Mouse (Mus musculus): ENCODE measurements around the gene Gm7145. TPM values are rescaled to one million over a fixed set of nuclear protein-coding genes. Genes with fewer than 3 reads are reported as not detected.
"Not testable (repeated sequence)": the region's sequence is repeated elsewhere in the genome, so short reads cannot be mapped to it uniquely, and the experiment has no call there.

Gene Gm7145
- not detected in 2 replicates for total RNA-seq (2017)

DNA sequence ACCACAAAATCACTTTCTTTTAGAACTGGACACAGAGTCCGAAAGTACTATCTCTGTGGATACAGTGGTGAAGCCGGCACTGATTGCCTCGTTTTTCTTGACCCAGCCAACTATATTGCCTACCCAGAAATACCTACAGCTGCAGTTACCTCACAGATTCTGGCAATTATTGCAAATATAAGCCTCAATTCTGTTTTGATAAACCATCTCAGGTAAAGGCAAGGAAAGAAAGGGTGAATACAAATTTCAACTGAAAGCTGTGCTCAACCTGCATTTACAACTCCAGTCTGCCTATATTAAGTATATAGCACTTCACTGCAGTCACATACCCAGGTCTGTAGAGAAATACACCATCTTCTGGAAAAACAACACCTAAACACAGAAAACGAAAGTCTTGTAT is at the start of gene Gm7145:
Gene Gm7145, plus strand, starts transcription at position 301 of the 400 bp plus-strand sequence.
- no peak for ATAC-seq (replicated peaks; ENCODE audit: low read depth, poor library complexity, severe bottlenecking)

DNA sequence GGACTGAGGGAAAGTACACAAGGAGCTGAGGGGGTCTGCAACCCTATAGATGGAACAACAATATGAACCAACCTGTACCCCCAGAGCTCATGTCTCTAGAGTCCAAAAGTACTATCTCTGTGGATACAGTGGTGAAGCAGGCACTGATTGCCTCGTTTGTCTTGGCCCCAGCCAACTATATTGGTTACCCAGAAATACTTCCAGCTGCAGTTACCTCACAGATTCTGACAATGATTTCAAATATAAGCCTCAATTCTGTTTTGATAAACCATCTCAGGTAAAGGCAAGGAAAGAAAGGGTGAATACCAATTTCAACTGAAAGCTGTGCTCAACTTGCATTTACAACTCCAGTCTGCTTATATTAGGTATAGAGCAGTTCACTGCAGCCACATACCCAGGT is 38.0 kb upstream of the Gm7145 start, which contains the start of gene Gm28168:
Gene Gm28168, plus strand, starts transcription at position 301 of the 400 bp plus-strand sequence.
- ATAC-seq (replicated peaks; ENCODE audit: low read depth, poor library complexity, severe bottlenecking), result not testable (repeated sequence)

DNA sequence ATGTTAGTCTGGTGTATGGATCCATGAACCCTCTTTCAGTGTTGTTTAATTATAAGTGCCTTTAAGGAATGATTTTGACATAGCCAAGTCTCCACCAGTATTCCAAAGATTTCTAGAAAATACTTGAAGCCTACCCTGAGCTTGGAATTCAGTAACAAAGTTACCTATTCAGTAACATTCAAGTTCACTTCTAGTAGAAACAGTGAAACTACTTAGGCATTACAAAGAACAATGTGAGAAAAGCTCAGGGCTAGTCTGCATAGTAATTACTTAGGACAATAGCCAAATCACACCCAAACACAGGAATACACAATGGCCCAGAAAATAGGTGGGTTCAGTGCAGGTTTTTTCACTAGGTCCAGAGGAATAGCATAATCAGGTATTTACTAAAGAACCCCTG is 38.1 kb downstream of the Gm7145 start:
- not testable (repeated sequence) for ATAC-seq (replicated peaks; ENCODE audit: low read depth, poor library complexity, severe bottlenecking)

DNA sequence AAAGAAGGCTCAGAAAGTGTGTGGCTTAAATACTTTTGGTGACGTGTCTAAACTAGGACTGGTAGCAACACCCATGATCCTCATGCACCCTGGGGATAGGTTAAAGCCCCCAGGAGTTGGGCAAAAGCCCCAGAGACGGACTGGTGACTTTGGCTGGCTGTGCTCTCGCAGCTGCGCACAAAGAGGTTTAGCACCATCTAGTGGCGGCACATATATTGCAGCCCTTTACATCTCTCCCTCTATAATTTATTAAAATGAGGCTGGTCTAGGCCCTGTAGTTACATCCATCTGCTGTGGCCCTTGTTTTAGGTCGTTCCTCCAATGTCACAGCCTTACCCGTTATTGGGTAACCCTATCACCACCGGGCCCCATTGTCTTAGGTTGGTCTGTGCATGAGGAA is 47.0 kb downstream of the Gm7145 start:
- not testable (repeated sequence) for ATAC-seq (replicated peaks; ENCODE audit: low read depth, poor library complexity, severe bottlenecking)

Other genes with a start within 250 kb of the Gm7145 start
- gene B020011L13Rik, start 184.8 kb upstream of the Gm7145 start, total RNA-seq (2017), result not detected in 2 replicates
- not detected in 2 replicates for gene Gm28360, start 135.9 kb upstream of the Gm7145 start, total RNA-seq (2017)
- not detected in 2 replicates for gene Gm28168, start 37.9 kb upstream of the Gm7145 start, total RNA-seq (2017)
- gene Gm29106, start 210.6 kb downstream of the Gm7145 start, total RNA-seq (2017), result not detected in 2 replicates

Measured in common myeloid progenitor, adult 5-6 weeks (primary cell).